Mouse (Mus musculus) right cerebral cortex, adult 2 months (tissue): ENCODE measurements around the gene Rtl1.

Source experiments
- DNase-seq, 2 experiments: peaks; one replicate each; pipeline ENCODE4 v3.0.0; 2021 to 2022; ENCODE audit warnings: low spot score in 2 of 2

The Rtl1 gene

DNA sequence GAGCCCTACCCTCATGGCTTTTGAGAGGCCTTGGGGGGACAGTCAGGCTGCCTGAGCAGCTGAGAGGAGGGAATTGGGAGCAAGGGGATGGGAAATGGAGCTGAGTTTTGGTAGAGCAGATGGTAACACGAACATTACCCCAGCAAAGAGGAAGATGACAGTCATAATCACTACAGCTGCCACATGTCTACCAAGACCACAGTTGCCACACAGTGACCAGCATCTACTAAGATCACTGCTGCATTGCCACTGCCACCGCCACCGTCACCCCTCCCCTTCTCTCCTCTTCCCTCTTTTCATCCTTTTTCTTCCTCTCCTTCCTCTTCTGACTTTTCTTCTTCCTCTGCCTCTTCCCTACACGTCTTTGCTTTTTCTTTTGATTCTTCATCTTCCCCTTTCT lies 27.9 kb downstream of the Rtl1 start:
- no peak for DNase-seq

DNA sequence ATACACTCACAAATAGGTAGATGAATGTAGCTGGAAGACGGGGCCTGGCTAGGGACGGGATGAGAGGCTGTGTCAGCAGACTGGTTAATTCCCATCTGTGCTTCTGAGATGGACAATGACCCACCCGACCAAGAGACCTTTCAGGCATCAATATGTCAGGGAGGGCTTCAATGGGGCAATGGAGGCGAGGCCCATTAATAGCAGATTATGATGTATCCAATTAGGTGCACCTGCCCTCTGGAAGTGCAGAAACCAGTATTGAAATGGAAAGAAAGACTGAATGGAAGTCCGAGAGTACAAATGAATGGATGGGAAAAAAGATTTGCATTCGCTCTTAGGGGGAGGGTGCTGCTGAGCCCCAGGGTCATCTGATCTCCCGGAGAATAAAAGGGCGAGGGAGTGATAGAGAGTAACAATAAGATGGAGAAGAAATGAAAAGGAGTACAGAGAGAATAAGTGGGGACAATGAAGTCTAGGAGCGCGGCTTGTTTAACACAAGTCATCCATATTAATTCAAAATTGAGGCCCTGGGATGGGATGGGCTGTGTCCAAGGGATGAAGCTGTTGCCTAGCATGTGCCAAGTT lies 39.9 kb downstream of the Rtl1 start:
- no peak for DNase-seq

DNA sequence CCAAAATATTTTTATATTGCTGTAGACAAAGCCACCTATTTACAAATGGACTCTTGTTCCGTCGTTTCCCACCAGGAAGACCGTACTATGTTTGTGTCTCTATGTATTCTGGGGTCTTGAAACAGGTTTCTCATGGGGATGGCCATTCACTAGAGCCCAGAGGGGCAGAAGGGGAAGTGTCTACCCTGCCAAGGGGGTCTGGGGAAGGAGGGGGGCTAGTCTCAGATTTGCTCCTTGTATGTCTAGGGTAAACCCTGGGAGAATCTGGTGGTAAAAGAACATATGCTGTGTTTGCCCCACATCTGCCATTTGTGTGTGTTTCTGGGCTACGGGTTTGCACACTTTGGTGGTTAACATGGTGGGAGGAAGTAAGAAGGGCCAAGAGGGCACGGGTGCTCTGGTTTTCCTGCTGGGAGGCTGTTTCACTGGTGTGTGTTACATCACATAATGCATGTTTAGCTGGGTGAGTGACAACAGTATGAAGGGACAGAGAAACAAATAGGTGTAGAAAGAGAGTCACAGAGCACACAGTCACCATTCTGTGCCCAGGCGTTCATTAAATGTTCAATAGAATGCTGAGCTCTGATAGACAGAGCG lies 41.1 kb downstream of the Rtl1 start:
- DNase-seq, result no peak

DNA sequence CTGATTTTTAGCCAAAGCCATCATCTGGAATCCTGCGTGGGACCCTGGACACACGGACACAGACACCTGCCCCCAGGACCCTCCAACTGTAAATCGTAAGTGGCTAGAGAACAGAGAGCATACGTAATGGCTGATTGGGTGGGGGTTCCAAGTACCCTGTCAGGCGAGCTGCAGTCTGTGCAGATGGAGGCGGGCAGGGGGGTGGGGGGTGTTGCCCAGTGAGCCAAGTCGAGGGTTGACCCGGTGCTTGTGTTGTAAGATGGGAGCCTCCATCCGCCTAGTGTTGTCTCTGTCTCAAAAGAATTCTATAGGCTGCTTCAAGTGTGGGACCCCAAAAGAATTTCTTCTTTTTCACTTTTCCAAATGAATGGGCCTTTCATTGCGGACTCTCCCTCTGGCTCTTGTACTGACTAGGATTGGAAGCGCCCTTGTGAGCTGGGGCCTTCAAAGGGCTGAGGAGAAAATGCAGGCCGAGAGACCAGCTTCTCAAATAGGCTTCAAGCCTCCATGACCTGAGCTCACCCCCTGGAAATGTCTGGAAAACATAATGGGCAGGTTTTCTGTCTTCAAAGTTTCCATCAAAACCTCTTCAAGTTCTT lies 41.8 kb downstream of the Rtl1 start:
- DNase-seq, result no peak

DNA sequence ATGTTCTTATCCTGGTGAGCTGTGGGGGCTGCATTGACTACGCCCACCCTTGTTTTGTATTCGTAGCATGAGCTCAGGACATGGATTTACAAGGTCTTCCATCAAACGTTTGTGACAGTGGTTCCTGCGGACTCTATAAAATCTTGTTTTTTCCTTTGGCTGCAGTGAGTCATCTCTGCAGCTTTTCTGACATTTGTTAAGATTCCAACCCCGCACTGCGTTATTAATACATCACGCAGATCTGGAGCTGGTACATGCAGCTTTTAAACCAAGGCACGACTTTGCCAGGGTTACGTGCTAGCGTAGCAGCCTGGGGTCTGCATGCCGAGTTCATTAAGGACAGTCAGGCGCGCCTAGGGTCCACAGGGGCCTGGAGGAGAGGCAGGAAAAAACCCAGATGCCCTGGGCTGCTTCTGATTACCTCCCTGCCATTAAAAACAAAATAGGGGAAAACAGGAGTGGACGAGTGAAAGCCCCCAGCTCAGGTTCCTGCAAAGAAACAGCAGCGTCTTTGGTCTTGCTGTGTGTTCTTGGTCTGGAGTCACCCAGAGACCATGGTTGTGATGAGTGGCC lies 44.2 kb downstream of the Rtl1 start:
- DNase-seq, result peak in 1 of 2 experiments; percentile 34

DNA sequence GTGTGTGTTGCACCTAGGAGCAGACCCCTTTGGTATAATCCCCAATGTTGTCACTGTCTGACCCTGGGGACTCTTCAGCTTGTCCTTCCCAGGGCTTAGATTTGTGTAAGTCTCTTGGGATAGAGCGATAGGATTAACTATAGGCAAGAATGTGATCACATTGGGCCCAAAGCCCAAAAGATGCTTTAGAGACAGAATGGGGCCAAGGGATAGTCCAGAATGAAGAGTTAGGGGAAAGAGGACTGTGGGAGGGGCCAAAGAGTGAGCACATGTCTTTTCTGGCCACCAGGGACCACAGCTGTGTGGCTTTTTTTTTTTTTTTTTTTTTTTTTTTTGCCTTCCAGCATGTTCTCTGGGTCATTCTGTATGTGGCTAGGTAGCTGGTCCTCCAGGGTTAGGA lies 46.6 kb downstream of the Rtl1 start:
- DNase-seq, result no peak

DNA sequence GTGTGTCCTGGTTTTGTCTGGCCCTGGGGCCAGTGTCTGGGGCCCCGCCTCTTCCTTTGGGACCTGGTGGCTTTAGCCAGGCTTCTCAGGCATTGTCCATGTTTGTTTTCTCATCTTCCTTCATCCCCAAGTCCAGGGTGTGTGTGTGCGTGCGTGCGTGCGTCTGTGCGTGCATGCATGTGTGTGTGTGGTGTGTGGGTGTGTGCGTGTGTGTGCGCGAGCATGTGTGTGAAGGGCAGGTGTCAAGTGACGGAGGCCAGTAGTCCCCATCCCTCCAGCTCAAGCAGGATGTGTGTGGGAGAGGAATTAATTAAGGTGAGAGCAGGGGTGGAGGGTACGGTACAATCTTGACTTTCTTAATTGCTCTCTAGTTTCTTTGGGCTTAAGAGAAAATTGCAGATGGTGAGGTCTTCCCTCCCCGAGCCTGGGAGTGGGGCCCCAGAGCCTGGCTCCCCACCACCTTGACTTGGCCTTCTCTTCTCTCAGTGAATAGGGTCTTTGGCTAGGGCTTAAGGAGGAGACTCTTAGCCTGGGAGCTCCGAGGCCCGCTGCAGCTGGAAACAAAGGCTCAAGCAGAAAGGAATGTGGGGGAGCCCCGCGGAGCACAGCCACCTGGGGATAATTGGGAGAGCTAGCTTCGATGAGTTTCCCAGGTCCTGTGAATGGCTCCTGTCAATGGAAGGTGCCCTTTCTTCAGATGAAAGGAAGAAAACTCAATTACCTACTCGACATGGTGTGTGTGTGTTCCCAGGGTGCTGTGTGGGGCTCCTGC lies 47.2 kb downstream of the Rtl1 start:
- no peak for DNase-seq

DNA sequence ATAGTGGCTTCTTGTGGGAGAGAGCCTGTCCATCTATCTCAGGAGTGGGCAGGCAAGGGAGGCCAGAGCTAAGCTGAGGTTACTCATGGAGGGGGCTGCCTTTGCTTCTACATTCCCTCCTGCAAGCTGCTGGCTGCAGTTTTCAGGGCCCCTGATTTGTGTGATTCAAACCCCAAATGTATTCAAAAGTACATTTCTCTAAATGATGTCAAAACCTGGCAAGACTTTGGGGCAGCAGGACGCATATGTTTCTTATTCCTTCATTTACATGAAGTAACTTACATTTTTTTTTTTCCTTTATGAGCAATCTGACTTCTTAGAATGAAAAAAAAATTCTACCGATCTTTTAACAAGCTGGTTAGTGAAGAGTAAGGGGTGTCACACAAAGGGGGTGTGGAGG lies 48.4 kb downstream of the Rtl1 start:
- DNase-seq, result no peak

DNA sequence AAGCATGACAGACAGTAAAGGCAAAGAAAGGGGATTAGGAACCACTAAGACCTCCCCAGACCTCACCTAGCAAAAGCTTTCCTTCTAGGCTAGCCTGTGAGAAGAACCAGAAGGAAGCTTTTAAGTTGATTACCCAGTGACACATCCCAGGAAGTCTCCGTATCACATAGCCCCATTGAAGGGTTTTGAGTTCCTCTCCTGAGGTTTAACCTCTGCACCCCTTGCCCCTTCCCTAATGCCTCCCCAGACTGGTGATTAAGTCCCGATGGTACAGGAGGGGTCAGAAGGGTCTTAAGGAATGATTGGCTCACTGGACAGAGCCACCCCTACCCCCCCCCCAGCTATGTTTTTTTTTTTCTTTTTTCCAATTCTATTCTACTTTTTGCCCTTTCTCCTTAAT lies 53.0 kb downstream of the Rtl1 start:
- no peak for DNase-seq

DNA sequence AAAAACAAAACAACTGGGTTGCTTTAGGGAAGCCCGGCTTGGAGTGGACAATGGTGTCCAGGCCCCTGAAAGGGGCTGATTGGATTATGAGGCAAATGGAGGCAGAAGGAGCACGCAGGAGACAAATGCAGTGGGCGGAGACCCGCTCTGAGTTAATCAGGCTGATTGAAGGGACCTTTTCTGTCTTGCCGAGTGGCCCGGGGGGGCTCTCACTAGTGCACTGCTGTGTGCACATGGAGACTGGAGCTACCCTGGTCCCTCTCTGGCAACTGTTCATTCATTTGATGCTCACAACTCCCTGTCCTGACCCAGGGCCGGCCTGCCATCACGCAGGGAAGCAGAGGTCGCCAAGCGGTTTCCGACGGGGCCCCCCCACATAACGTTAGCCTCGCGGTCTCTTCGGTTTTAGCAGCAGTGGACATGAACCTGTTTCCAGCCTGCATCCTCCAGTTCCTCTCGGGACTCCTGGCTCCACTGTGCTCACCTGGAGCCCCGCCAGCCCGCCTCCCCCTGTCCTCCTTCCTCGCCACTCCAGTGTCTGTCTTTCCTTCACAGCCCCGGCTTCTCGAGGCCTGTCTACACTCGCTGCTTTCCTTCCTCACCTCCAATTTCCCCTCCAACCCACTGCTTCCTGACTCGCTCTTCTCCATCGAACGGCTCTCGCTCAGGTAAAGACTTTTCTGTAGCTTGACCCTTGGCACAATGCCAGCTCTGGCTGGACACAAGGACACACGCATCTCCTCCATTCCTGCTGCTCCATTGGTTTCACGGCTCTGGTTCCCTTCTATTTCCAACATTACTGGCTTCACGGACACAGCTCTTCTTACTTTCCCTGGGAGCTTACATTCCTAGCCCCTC lies 54.0 kb downstream of the Rtl1 start:
- no peak for DNase-seq

DNA sequence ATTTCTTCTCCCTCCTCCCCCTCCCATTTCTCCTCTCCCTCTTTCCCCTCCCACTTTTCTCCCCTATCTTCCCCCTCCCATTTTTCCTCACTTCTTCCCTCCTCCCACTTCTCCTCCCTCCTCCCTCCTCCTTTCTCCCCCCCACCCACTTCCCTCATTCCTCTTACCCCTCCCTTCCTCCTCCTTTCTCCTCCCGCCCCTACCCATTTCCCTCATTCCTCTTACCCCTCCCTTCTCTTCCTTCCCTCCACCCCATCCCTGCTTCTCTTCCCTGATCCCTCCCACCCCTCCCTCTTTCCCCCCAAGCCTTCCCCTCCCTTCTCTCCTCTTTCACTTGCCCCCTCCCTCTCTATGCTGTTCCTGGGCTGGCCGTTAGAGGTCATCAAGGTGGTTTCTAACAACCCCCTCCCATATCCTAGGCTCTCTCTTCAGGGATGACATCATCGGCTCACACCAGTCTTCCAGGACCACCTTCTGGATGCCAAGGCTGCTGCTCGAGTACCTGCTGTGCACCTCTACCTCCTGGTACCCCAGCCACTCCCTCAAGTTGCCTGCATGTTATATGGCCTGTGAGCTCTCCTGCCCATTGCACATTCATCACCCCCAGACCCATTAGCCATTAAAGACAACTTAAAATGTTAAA lies 56.7 kb downstream of the Rtl1 start:
- no peak for DNase-seq

DNA sequence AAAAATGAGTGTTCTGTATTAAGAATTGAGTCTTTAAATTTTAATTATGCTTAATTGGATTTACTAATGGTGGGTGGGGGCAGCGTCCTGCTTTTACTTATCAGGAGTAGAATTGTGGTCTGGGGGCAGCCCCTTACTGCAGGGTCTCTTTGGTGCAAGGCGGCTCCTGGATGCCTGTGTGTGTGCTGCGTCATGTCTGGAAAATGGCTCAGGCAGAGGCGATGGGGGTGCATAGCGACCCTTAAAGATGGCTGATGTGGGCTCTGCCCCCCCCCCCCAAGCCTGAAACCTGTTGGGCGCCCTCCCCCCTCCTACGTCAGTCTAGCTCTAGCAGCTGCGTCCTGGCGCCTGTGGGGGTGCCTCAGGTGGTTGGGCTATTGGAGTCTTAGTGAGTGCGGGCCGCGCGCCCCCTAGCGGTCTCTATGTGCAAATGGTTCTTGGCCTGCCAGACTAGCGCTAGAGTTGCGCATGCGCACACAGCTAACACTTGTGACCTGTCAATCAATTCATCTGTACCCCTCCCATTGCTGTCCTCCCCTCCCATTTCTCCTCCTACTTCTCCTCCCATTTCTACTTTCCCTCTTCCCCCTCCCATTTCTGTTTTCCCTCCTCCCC lies 57.4 kb downstream of the Rtl1 start:
- peak; percentile 86 to 92 for DNase-seq

DNA sequence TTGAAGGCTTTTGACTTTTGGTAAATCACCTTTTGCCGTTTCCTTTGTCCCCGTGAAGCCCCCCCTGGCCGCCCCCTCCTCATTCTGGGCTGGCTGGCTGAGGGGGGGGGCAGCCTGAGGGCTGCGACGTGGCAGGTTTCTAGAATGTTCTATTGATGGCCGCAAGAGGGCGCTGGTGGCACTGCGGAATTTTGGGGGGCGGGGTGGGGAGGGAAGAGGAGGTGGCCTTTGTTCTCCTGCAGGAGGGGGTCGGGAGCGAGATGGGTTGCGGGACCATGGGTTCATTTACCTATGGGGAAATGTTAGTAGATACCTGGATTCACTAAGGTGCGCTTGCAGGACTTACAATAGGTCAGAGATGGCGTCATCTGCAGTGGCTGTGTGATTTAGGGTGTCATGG lies 58.1 kb downstream of the Rtl1 start:
- DNase-seq, result no peak

DNA sequence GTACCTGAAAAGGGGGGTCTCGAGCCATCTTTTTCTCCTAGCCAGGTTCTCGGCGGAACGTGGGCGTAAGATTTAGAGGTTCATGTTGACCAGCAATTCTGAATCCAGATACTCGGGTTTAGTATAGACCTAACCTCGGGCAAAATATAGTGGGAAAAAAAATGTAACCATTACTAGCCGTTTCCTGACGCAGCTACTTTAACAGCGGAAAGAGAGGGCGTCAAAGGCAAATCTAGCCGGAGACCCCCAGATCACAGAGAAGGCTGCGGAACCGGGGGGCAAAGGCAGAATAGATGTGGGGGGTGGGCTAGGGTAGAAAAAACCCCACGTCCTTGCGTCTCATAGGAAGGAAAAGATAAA lies 58.6 kb downstream of the Rtl1 start:
- no peak for DNase-seq

DNA sequence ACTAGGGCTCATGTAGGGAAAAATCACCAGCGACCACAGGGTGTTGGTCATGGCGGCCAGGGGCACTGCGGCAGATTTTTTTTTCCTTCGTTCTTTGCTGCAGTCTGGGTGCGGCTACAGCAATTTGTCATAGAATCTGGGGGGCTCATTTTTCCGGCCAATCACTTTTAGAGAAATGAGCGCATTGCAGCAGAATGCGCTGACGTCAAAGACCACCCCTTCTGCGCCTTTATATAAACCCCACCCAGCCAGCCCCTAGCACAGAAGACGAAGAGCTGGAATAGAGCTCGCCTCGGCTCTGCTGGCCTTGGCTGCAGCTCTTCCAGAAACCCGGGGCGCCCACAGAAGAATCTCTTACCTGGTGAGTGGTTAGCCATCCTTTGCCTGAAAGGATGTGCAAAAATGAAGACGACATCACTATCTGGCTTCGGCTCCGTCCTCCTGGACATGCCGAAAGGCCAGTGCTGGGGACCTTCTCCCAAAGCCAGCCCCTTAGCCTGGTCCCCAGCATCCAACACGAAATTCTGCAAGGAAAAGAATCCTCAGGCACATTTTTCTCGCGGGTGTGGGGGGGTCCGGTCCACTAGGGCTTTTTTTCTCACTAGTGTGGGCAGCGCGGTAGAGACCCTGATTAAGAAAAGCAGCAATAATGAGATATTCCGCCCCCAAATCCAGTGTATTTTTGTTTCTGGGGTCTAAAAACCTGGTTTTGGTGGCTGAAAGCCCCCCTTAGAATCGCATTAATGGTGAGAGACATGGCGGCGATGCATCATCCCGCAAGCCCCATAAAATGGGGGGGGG lies 59.2 kb downstream of the Rtl1 start:
- DNase-seq, result peak; percentile 72 to 75

DNA sequence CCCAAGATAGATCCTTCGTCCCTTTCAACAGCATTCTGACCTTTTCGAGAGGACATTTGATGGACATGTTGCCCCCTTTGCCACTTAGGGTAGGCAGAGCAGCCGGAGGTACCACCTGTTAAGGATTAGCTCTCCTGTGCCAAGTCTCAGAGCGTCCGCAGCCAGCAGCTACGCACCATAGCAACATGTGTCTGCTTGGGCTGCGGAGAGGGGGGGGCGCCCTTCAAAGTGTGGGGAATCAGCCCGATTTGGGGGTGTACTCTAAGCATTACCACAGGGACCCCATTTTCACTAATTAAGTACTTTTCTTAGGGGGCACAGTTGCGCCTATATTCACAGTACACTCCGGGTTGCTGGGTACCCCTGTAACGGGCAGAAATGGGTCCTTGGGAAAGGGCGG lies 60.2 kb downstream of the Rtl1 start:
- no peak for DNase-seq
